Mouse (Mus musculus): Measurements from ENCODE around the gene Taf11. TPM values are rescaled to one million over a fixed set of nuclear protein-coding genes. Genes with fewer than 3 reads are reported as not detected.

Gene Taf11
- polyA plus RNA-seq, 1 experiment, result 11.5 TPM

GRCm38 (mm10) chr17:27865461-27865860, 44.2 kb downstream of the Taf11 start:
- Histone ChIP-seq H3K4me1 (ENCODE audit: control insufficient read depth, insufficient read depth, low read length) (no peaks in the 10 kb centered on the region), H3K4me3 (replicated peaks; ENCODE audit: extremely low read depth, low read depth, low read length) (no peak overlapping the region)
- no peak for TF ChIP-seq CTCF (IDR thresholded peaks at IDR 0.05; ENCODE audit: insufficient read depth, low read length)
- no peak for DNase-seq
- WGBS, result 70% methylated on average over 2 of the region's 2 CpGs

GRCm38 (mm10) chr17:27859131-27859530, 50.5 kb downstream of the Taf11 start:
- Histone ChIP-seq H3K4me1 (ENCODE audit: control insufficient read depth, insufficient read depth, low read length) (peaks cover 5% of the 10 kb centered on the region; the same call in 1 of the 2 replicates), H3K4me3 (replicated peaks; ENCODE audit: extremely low read depth, low read depth, low read length) (no peak overlapping the region)
- 81% methylated on average over 2 of the region's 2 CpGs for WGBS
- no peak for DNase-seq
- no peak for TF ChIP-seq CTCF (IDR thresholded peaks at IDR 0.05; ENCODE audit: insufficient read depth, low read length)
- no peak for TF ChIP-seq POLR2A (IDR thresholded peaks at IDR 0.05; ENCODE audit: borderline replicate concordance, extremely low read depth, low read depth, low read length)

- peaks cover 5% of the 10 kb centered on the region; the same call in 1 of the 2 replicates for H3K4me1 ChIP-seq (ENCODE audit: control insufficient read depth, insufficient read depth, low read length)
- WGBS, result 37% methylated on average over 11 of the region's 11 CpGs
- TF ChIP-seq POLR2A (IDR thresholded peaks at IDR 0.05; ENCODE audit: borderline replicate concordance, extremely low read depth, low read depth, low read length), result no peak
- TF ChIP-seq CTCF (IDR thresholded peaks at IDR 0.05; ENCODE audit: insufficient read depth, low read length), result no peak
- DNase-seq, result no peak
- no peak overlapping the region for H3K4me3 ChIP-seq (replicated peaks; ENCODE audit: extremely low read depth, low read depth, low read length)
Observed at GRCm38 (mm10) chr17:27857649-27858475, 51.8 kb downstream of the Taf11 start.

DNA sequence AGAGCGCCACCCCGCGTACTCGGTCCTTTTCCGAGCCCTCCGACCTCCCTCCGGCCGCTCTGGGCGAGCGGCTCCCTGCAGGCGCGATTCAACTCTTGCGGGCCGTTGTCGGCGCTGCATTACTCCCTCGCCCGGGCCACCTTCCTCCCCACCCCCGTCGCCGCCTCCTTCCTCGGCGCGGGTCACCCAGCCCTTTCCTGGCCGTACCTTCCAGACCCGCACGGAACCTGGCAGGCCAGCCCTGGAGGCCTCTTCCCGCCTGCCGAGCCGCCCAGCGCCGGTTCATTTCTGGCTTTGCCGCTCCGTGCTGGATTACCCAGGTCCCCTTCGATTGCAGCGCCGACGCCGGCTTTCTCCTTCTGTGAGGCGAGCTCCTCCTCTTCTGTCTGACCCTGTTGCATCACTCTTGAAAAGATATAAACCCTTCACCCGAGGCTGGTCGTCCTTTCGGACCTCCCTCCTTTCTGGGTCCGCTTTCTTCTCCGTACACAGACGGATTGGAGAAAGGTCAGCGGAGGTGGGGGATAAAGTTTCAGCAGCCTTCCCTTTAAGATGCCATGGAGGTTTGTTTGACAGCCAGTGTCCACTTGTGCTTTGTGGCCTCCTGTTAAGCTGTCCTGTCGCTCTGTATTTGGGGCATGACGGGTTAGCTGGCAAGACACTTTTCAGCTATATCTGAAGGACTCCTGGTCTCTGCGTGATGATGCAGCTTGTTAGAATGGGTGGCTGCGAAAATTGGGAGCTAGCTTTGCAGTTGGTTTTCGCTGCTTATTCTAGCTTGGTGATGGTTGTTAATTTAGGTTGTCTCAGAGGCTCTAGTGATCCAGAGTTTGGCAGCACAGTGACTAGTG, 52.6 kb downstream of the Taf11 start:
- 2% methylated on average over 52 of the region's 52 CpGs for WGBS
- Histone ChIP-seq H3K4me1 (ENCODE audit: control insufficient read depth, insufficient read depth, low read length) (peaks cover 5% of the 10 kb centered on the region; the same call in 1 of the 2 replicates), H3K4me3 (replicated peaks; ENCODE audit: extremely low read depth, low read depth, low read length) (peak overlapping the region; percentile 82)
- TF ChIP-seq POLR2A (IDR thresholded peaks at IDR 0.05; ENCODE audit: borderline replicate concordance, extremely low read depth, low read depth, low read length) (no peak), CTCF (IDR thresholded peaks at IDR 0.05; ENCODE audit: insufficient read depth, low read length) (no peak)
- DNase-seq, result peak; percentile 68

GRCm38 (mm10) chr17:27856265-27856797, 53.3 kb downstream of the Taf11 start, which contains the start of gene Uhrf1bp1:
Gene Uhrf1bp1 (plus strand): TSS chr17:27856441.
- peaks cover 5% of the 10 kb centered on the region; the same call in 1 of the 2 replicates for H3K4me1 ChIP-seq (ENCODE audit: control insufficient read depth, insufficient read depth, low read length)
- no peak for TF ChIP-seq CTCF (IDR thresholded peaks at IDR 0.05; ENCODE audit: insufficient read depth, low read length)
- no peak for TF ChIP-seq POLR2A (IDR thresholded peaks at IDR 0.05; ENCODE audit: borderline replicate concordance, extremely low read depth, low read depth, low read length)
- peak within 1 kb of the TSS; percentile 82 for H3K4me3 ChIP-seq (replicated peaks; ENCODE audit: extremely low read depth, low read depth, low read length)
- peak; percentile 72 for DNase-seq
- 1% methylated on average over 54 of the region's 54 CpGs for WGBS

Other genes with a start within 250 kb of the Taf11 start
- 4.4 and 6.9 TPM in 2 replicates for gene Spdef, start 180.9 kb downstream of the Taf11 start, polyA plus RNA-seq (2012; rRNA removed)
- gene D17Wsu92e, start 89.2 kb downstream of the Taf11 start, polyA plus RNA-seq (2012; rRNA removed), result 95.1 and 131 TPM in 2 replicates
- 81.0 and 90.0 TPM in 2 replicates for gene Snrpc, start 71.7 kb downstream of the Taf11 start, polyA plus RNA-seq (2012; rRNA removed)
- gene Uhrf1bp1, start 53.4 kb downstream of the Taf11 start, polyA plus RNA-seq (2012; rRNA removed), result 8.4 and 8.5 TPM in 2 replicates
- 89.4 and 97.9 TPM in 2 replicates for gene Anks1, start 538 bp downstream of the Taf11 start, polyA plus RNA-seq (2012; rRNA removed)
- gene Tcp11, start 170.8 kb upstream of the Taf11 start, polyA plus RNA-seq (2012; rRNA removed), result 13.4 and 16.9 TPM in 2 replicates
- gene Scube3, start 232.3 kb upstream of the Taf11 start, polyA plus RNA-seq (2012; rRNA removed), result 3.1 and 3.6 TPM in 2 replicates

All from lung, adult 2 months (tissue).